Mouse (Mus musculus) thymus, postnatal 4 days (tissue): Measurements from ENCODE around the gene Dennd4a.
A peak's percentile ranks its signal among the peaks of the same experiment; 100 is the strongest.

Experiments used
- DNase-seq: peaks from one replicate; pipeline ENCODE4 v3.0.0; 2021

Dennd4a gene

GRCm38 (mm10) chr9:64810822-64811537 is at the start of gene Dennd4a:
Gene Dennd4a, plus strand, starts transcription at chr9:64811340.
- peak; percentile 98 for DNase-seq

GRCm38 (mm10) chr9:64764824-64765223 is 46.3 kb upstream of the Dennd4a start:
- no peak for DNase-seq

- DNase-seq: no peak
Measured at GRCm38 (mm10) chr9:64766136-64766535, 45.0 kb upstream of the Dennd4a start.

GRCm38 (mm10) chr9:64767796-64768195 is 43.3 kb upstream of the Dennd4a start:
- no peak for DNase-seq

- DNase-seq: peak; percentile 65
Measured at GRCm38 (mm10) chr9:64769066-64769695, 42.0 kb upstream of the Dennd4a start.

GRCm38 (mm10) chr9:64769911-64770310 is 41.2 kb upstream of the Dennd4a start:
- no peak for DNase-seq

- DNase-seq: no peak
Measured at GRCm38 (mm10) chr9:64770411-64770849, 40.7 kb upstream of the Dennd4a start.

GRCm38 (mm10) chr9:64771236-64771635 is 39.9 kb upstream of the Dennd4a start:
- peak; percentile 39 for DNase-seq

- no peak for DNase-seq
Measured at GRCm38 (mm10) chr9:64773254-64773653, 37.9 kb upstream of the Dennd4a start.

GRCm38 (mm10) chr9:64773936-64774335 is 37.2 kb upstream of the Dennd4a start:
- DNase-seq: peak; percentile 33

GRCm38 (mm10) chr9:64774411-64774811 is 36.7 kb upstream of the Dennd4a start:
- no peak for DNase-seq

- no peak for DNase-seq
Measured at GRCm38 (mm10) chr9:64774883-64775282, 36.3 kb upstream of the Dennd4a start.

- DNase-seq: no peak
Measured at GRCm38 (mm10) chr9:64775491-64775890, 35.6 kb upstream of the Dennd4a start.

- DNase-seq: no peak
Measured at GRCm38 (mm10) chr9:64777441-64777987, 33.6 kb upstream of the Dennd4a start.

- peak; percentile 61 for DNase-seq
Measured at GRCm38 (mm10) chr9:64778151-64778550, 33.0 kb upstream of the Dennd4a start.

GRCm38 (mm10) chr9:64779628-64780027 is 31.5 kb upstream of the Dennd4a start:
- peak; percentile 27 for DNase-seq

GRCm38 (mm10) chr9:64783511-64783910 is 27.6 kb upstream of the Dennd4a start:
- no peak for DNase-seq

- peak; percentile 89 for DNase-seq
Measured at GRCm38 (mm10) chr9:64784841-64785240, 26.3 kb upstream of the Dennd4a start.

- no peak for DNase-seq
Measured at GRCm38 (mm10) chr9:64786216-64786905, 24.8 kb upstream of the Dennd4a start.

GRCm38 (mm10) chr9:64788070-64788469 is 23.1 kb upstream of the Dennd4a start:
- no peak for DNase-seq

GRCm38 (mm10) chr9:64789341-64789761 is 21.8 kb upstream of the Dennd4a start:
- no peak for DNase-seq

GRCm38 (mm10) chr9:64789887-64790400 is 21.2 kb upstream of the Dennd4a start:
- no peak for DNase-seq
